Mouse (Mus musculus) forebrain, postnatal 0 days (tissue): ENCODE results near the gene Mup1. TPM values are rescaled to one million over a fixed set of nuclear protein-coding genes. Genes with fewer than 3 reads are reported as not detected.
"Not testable (repeated sequence)": the region's sequence is repeated elsewhere in the genome, so short reads cannot be mapped to it uniquely, and the experiment has no call there.

Experiments used
- ATAC-seq: fragments of 200-750 bp; cut with Nextera tagmentation; 2 replicates; pipeline ENCODE4 v1.8.0; 2017; ENCODE audit warnings: mild to moderate bottlenecking, moderate library complexity
- DNase-seq: peaks from one replicate; pipeline ENCODE4 v3.0.0-alpha.2; 2015
- H3K27ac ChIP-seq: fragments of 300-500 bp; sonication (generic); 2 replicates; pipeline ENCODE4 v1.5.1; 2014; ENCODE audit warnings: low read depth, mild to moderate bottlenecking, antibody characterized with exemption, low read length, moderate library complexity, mixed read lengths
- H3K27me3 ChIP-seq: fragments of 300-500 bp; sonication (generic); 2 replicates; pipeline ENCODE4 v1.6.1; 2014; ENCODE audit warnings: mild to moderate bottlenecking, low read length, mixed read lengths; ENCODE audit not compliant: insufficient read depth
- H3K36me3 ChIP-seq: fragments of 300-500 bp; sonication (generic); 2 replicates; pipeline ENCODE4 v1.6.1; 2014; ENCODE audit warnings: mild to moderate bottlenecking, moderate library complexity; ENCODE audit not compliant: insufficient read depth
- H3K4me1 ChIP-seq: fragments of 300-500 bp; sonication (generic); 2 replicates; pipeline ENCODE4 v1.6.1; 2014; ENCODE audit warnings: antibody characterized with exemption; ENCODE audit not compliant: insufficient read depth
- H3K4me2 ChIP-seq: fragments of 300-500 bp; sonication (generic); 2 replicates; pipeline ENCODE4 v1.6.1; 2014; ENCODE audit warnings: low read depth, mild to moderate bottlenecking, moderate library complexity
- H3K4me3 ChIP-seq: fragments of 300-500 bp; sonication (generic); 2 replicates; pipeline ENCODE4 v1.5.1; 2014; ENCODE audit warnings: low read depth, low read length, mixed read lengths
- H3K9ac ChIP-seq: fragments of 300-500 bp; sonication (generic); 2 replicates; pipeline ENCODE4 v1.6.1; 2014; ENCODE audit warnings: mild to moderate bottlenecking
- H3K9me3 ChIP-seq: fragments of 300-500 bp; sonication (generic); 2 replicates; pipeline ENCODE4 v1.6.1; 2016; ENCODE audit warnings: low read length
- WGBS: fragments of 180-500 bp; shearing (Covaris S2); extraction: QIAGEN DNeasy Blood & Tissue Kit; methylation state at CpG from one replicate; pipeline ENCODE4 v1.1.7; 2014; 5-methylcytosine and 5-hydroxymethylcytosine counted together
- polyA plus RNA-seq: library from polyadenylated mRNA; unstranded; fragments of >200 nt; fragmentation: Nextera tagmentation; extraction: Ambion mirVana; gene quantifications from 2 replicates; pipeline ENCODE4 v1.2.1, GENCODE M21; 2015
- total RNA-seq: library from RNA; depleted of rRNA; stranded (reverse); fragments of >200 nt; gene quantifications from 2 replicates; pipeline ENCODE4 v1.2.3, GENCODE M21; 2014; rRNA removed

Mup1 gene
- total RNA-seq (not detected in 2 replicates), polyA plus RNA-seq (not detected in 2 replicates)

DNA sequence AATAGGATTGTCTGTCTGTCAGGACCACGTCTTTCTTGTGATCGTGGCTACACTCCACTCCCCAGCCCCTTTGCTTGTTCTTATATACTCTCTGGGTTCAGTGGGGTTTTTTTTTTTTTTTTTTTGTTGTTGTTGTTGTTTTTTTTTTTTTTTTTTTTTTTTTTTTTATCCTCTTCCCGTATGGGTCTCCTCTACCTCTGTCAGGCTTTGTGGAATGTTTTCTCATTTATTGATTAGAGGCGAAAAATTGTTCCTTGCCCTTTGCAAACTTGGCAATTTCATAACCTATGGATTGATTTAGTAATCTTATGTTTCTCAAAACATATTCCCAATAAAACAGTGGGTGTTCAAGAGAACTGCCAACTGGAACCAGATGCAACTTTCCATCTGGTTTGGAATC is at the start of gene Mup1:
Gene Mup1, minus strand, starts transcription at position 101 of the 400 bp plus-strand sequence.
- not testable (repeated sequence) for H3K4me3 ChIP-seq, H3K27ac ChIP-seq, H3K4me2 ChIP-seq, H3K4me1 ChIP-seq, H3K9ac ChIP-seq, H3K36me3 ChIP-seq, H3K27me3 ChIP-seq, ATAC-seq, H3K9me3 ChIP-seq, DNase-seq
- WGBS: 88% methylated on average over 2 of the region's 4 CpGs

Other genes starting within 250 kb of the Mup1 start
- gene Mup9, start 80.0 kb downstream of the Mup1 start, total RNA-seq: not detected in 2 replicates
- not detected in 2 replicates for gene Mup9, start 80.0 kb downstream of the Mup1 start, polyA plus RNA-seq
- gene Mup10, start 80.2 kb upstream of the Mup1 start, total RNA-seq: not detected in 2 replicates
- not detected in 2 replicates for gene Mup10, start 80.2 kb upstream of the Mup1 start, polyA plus RNA-seq
- gene Mup11, start 160.5 kb upstream of the Mup1 start, total RNA-seq: not detected in 2 replicates
- not detected in 2 replicates for gene Mup11, start 160.5 kb upstream of the Mup1 start, polyA plus RNA-seq
- not detected in 2 replicates for gene Mup12, start 239.4 kb upstream of the Mup1 start, total RNA-seq
- gene Mup12, start 239.4 kb upstream of the Mup1 start, polyA plus RNA-seq: not detected in 2 replicates